Mouse (Mus musculus) layer of hippocampus, postnatal 36 days (tissue): ENCODE measurements around the gene Ldlrap1. TPM values are rescaled to one million over a fixed set of nuclear protein-coding genes. Genes with fewer than 3 reads are reported as not detected.

Source experiments
- DNase-seq, 2 experiments: peaks; one replicate each; pipeline ENCODE4 v3.0.0; 2022
- total RNA-seq, 2 experiments: library from RNA; stranded (reverse); gene quantifications; 2 replicates each; pipeline ENCODE4 v1.2.3; 2021

The Ldlrap1 gene
- total RNA-seq, 2 experiments from 2014 or later: 1.8 to 2.7 TPM

- no peak for DNase-seq
Observed at GRCm38 (mm10) chr4:134775234-134775944, 7.6 kb upstream of the Ldlrap1 start.

- no peak for DNase-seq
Observed at GRCm38 (mm10) chr4:134774126-134774525, 6.3 kb upstream of the Ldlrap1 start.

- DNase-seq: no peak
Observed at GRCm38 (mm10) chr4:134772805-134773674, 5.2 kb upstream of the Ldlrap1 start.

- no peak for DNase-seq
Observed at GRCm38 (mm10) chr4:134769891-134770290, 2.1 kb upstream of the Ldlrap1 start.

- DNase-seq: no peak
Observed at GRCm38 (mm10) chr4:134769081-134769811, 1.4 kb upstream of the Ldlrap1 start.

GRCm38 (mm10) chr4:134768226-134768888 is 533 bp upstream of the Ldlrap1 start:
- no peak for DNase-seq

- no peak for DNase-seq
Observed at GRCm38 (mm10) chr4:134766904-134767425, 859 bp downstream of the Ldlrap1 start.

- DNase-seq: no peak
Observed at GRCm38 (mm10) chr4:134766277-134766676, 1.5 kb downstream of the Ldlrap1 start.

GRCm38 (mm10) chr4:134764333-134764732 is 3.5 kb downstream of the Ldlrap1 start:
- no peak for DNase-seq

- no peak for DNase-seq
Observed at GRCm38 (mm10) chr4:134762360-134762759, 5.5 kb downstream of the Ldlrap1 start.

- no peak for DNase-seq
Observed at GRCm38 (mm10) chr4:134760793-134761201, 7.0 kb downstream of the Ldlrap1 start.

- no peak for DNase-seq
Observed at GRCm38 (mm10) chr4:134760281-134760680, 7.5 kb downstream of the Ldlrap1 start.

- no peak for DNase-seq
Observed at GRCm38 (mm10) chr4:134759564-134759963, 8.3 kb downstream of the Ldlrap1 start.

- no peak for DNase-seq
Observed at GRCm38 (mm10) chr4:134758922-134759321, 8.9 kb downstream of the Ldlrap1 start.

GRCm38 (mm10) chr4:134758367-134758766 is 9.5 kb downstream of the Ldlrap1 start:
- DNase-seq: no peak

- no peak for DNase-seq
Observed at GRCm38 (mm10) chr4:134756953-134757352, 10.9 kb downstream of the Ldlrap1 start.

- no peak for DNase-seq
Observed at GRCm38 (mm10) chr4:134754941-134755340, 12.9 kb downstream of the Ldlrap1 start.

GRCm38 (mm10) chr4:134754371-134754770 is 13.5 kb downstream of the Ldlrap1 start:
- no peak for DNase-seq

- no peak for DNase-seq
Observed at GRCm38 (mm10) chr4:134753516-134754261, 14.1 kb downstream of the Ldlrap1 start.

GRCm38 (mm10) chr4:134752911-134753426 is 14.9 kb downstream of the Ldlrap1 start:
- DNase-seq: no peak
